Mouse (Mus musculus) mouse embryonic stem cell (cell line): ENCODE measurements around the gene Disp2.

Experiments
- in situ Hi-C, 2 experiments: fragments of 300-500 bp; cut with MboI; formaldehyde crosslinking; loops; 1 replicate in 1 of 2; 3 replicates in 1 of 2; pipeline ENCODE4 v1.14.3; 2019 to 2020; ENCODE audit warnings: low sequenced_read_pairs in 2 of 2, low pct_unique_long_range_greater_than_20kb in 1 of 2, mixed read lengths in 1 of 2; ENCODE audit not compliant: unreplicated experiment in 1 of 2

Disp2 gene

DNA sequence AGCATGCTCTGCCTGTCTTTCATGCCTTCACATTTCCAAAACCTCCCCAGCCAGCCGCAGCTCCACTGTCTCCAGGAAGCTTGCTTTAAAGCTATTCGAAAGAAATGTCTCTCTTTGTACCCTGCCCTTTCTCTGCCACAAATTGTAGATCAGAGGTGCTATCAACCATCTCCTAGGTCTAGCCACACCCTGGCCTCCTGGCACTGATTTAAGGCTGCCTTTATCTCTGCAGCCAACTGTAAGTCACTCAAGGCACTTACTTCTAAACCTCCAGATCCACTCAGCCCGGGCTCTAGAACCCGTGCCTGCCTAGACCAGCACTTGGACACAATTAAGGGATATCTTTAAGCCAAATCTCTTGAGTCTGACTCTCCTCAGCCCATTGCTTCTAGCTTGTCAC is 1.1 kb upstream of the Disp2 start:
- in situ Hi-C loops: no loop called here

DNA sequence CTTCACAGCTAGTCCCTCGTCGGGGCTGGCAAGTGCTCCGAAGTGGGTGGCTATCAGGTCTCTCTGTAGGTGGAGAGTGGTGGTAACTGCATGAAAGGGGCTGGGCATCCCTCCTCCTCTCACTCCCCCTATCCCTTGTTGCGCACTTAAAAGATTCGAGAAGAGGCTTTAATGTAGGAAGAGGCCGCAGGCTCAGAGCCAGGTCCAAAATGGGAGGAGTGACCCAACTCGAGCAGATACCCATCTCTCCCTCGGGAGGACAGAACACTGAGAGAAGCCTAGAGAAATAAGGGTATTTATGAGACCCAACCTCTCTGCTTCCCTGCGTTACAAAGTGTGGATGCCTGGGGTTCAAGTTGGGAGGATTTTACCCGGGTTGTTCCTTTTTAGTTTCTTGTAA is 454 bp upstream of the Disp2 start:
- in situ Hi-C loops: no loop called here

DNA sequence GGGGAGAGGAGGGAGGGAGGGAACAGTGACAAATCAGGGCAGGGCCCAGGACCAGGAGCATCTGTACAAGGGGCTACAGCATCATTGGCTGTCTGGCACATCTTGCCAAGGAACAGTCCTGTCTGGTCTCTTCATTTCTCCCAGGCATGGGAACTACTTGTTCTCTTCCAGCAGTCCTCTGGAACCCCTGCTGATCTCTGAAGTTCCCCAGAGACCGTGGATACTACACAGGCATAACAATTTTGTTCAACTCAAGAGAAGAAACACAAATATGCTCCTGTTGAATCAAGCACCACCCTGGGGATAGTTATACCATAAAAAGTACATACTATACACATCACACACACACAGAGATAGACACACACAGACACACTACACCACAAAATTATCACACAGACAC is 1.6 kb downstream of the Disp2 start:
- in situ Hi-C loops: no loop called here

DNA sequence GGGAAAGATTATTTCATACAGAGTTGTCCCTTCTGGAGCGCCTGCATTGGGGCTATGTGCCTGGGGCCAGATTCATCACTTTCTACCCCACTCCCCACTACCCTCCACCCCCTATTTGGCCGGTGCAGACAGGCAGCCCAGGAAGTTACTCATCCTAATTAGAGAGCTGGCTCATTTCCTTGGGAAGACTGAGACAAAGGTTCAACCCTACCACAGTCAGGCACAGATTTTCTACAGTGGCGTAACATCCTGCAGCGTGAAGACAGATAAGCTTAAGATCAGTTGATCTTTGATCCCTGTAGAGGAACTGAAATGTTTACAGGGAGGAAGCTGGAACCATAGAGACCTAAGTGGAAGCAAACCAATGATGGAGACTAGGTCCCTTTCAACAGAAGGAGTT is 2.8 kb downstream of the Disp2 start:
- in situ Hi-C loops: no loop called here

DNA sequence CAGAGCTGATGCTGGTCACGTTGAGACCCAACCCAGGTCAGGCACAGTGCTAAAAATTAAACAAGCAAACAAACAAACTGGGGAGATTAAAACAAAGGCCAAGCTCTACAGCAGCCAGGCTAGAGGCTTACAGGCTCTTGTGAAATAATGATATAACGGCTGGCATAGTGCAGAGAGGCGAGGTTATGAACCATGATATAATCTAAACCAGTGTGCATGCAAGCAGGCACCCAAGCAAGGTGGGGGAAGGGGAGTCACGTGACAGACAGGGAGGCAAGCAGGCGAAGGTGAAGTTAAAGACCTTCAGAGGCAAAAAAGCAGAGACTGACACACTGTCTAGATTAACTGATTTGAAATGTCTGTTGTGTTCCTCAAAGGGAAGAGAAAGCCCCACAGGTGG is 3.6 kb downstream of the Disp2 start:
- in situ Hi-C loops: no loop called here

DNA sequence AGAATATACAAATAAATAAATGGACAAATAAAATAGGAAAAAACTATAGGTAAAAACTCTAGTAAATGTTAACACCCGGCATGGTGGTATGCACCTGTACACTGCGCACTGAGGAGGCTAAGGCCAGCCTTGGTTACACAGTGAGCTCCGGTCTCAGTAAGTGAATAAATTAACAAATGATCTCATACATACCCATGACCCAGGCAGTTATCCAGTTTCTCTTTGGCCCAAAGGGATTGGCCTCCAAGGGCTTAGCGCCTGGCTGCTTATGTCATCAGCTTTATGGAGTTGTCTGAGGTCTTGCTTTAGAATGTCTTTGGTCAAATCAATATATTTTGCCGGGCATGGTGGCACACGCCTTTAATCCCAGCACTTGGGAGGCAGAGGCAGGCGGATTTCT is 4.1 kb downstream of the Disp2 start:
- in situ Hi-C loops: no loop called here

DNA sequence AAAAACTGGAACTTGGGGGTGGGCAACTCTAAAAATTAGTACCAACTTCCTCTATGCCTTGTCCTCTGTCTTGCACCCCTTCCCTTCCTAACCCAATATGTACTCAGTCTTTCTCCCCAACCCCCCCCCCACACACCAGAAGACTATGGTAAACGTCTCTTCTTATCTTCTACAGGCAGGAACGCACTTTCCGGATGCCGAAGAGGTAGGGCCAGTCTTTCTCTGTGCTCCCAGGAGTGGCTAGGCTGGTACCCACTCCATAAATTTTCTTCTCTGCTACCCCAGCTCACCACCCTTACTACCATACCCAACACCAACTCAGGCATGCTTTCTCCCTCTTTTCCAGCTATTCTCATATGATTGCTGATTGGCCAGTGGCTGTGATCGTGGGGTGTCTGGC is 7.0 kb downstream of the Disp2 start:
- in situ Hi-C loops: no loop called here

DNA sequence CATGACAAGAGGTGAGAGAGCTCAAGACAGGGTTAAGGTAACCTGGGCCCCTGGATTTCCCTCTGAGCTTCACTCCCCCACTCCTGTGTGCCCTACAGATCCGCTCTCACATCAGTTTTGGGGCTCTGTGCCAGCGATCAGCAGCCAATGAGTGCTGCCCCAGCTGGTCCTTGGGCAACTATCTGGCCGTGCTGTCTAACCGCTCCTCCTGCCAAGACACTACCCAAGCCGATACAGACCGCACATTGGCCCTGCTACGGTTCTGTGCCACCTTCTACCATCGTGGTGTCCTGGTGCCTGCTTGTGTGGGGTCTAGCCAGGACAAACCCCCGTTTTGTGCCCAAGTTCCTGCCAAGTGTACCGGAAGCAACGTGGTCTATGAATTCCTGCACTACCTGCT is 10.0 kb downstream of the Disp2 start:
- in situ Hi-C loops: no loop called here

DNA sequence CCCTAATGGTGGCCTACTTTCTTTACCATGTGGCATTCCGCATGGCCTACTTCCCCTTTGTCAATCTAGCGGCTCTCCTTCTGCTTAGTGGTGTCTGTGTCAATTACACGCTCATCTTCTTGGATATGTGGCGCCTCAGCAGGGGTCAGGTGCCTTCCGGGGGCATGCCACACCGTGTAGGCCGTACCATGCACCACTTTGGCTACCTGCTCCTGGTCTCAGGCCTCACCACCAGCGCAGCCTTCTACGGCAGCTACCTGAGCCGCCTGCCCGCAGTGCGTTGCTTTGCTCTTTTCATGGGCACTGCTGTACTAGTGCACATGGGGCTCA is 10.7 kb downstream of the Disp2 start:
- in situ Hi-C loops: no loop called here

DNA sequence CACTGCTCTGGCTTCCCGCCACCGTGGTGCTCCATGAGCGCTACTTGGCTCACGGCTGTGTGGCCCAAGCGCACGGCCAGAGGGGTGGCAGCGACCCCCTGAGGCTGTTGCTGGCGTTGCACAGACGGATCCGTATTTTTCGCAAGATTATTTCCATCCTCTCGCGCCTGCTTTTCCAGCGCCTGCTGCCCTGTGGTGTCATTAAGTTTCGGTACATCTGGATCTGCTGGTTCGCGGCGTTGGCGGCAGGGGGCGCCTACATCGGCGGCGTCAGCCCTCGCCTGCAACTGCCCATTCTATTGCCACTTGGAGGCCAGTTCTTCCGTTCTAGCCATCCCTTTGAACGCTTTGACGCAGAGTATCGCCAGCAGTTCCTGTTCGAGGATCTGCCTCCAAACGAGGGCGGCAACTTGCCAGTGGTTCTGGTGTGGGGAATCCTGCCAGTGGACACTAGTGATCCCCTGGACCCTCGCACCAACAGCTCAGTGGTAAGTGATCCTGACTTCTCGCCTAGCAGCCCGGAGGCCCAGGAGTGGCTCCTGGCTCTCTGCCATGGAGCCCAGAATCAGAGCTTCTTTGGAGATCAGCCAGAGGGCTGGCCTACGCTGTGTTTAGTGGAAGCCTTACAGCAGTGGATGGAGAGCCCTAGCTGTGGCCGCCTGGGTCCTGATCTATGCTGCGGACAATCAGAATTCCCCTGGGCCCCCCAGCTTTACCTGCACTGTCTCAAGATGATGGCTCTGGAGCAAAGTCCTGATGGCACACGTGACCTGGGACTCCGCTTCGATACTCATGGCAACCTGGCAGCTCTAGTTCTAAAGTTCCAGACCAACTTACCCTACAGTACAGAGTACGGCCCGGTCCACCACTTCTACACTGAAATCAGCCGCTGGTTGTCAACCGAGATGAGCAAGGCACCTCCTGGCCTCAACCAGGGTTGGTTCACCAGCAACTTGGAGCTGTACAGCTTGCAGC is 11.3 kb downstream of the Disp2 start:
- in situ Hi-C loops: no loop called here

DNA sequence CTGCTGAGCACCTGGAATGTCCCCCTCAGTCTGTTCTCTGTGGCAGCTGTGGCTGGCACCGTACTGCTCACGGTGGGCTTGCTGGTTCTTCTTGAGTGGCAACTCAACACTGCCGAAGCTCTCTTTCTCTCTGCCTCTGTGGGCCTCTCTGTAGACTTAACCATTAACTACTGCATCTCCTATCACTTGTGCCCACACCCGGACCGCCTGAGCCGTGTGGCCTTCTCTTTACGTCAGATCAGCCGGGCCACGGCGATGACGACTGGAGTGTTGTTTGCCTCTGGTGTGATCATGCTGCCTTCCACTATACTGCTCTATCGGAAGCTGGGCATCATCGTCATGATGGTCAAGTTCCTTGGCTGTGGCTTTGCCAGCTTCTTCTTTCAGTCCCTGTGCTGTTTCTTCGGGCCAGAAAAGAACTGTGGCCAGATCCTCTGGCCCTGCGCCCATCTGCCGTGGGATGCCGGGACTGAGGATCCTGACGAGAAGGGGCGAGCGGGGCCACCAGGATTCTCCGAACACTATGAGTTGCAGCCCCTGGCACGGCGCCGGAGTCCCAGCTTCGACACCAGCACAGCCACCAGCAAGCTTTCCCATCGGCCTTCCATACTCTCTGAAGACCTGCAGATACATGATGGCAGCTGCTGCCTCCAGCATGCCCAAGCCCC is 12.2 kb downstream of the Disp2 start:
- in situ Hi-C loops: no loop called here

DNA sequence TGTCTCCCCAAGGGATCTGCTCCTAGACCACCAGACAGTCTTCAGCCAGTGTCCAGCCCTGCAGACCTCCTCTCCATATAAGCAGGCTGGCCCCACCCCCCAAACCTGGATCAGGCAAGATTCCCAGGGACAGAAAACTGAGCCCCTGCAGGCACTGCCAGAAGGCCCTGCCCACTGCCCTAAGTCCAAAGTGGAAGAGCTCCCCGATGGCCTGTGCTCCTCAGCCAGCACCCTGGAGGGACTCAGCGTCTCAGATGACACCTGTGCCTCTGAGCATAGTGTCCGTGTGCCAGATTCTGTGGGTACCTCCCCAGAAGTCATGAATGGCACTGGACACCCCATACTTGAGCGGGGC is 12.7 kb downstream of the Disp2 start:
- in situ Hi-C loops: no loop called here

DNA sequence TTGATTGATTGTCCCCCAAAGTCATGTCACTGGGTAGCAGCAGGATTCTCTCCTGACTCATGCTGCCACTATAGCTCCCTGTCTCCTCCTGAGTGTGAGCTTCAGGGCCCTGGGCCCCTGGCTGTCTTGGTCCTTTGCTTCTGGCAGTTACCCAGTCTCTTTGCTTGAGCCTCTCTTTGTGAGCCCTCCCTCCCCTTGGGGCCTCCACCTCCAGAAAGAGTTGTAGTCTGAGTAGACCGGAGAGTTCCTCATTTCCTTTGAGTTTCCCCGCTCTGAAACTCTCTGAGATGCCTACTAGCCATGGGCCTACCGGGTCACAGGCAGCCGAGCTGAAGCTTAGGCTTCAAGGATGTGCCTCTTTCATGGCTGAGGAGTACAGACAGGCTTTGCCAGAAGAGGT is 14.1 kb downstream of the Disp2 start:
- in situ Hi-C loops: no loop called here

DNA sequence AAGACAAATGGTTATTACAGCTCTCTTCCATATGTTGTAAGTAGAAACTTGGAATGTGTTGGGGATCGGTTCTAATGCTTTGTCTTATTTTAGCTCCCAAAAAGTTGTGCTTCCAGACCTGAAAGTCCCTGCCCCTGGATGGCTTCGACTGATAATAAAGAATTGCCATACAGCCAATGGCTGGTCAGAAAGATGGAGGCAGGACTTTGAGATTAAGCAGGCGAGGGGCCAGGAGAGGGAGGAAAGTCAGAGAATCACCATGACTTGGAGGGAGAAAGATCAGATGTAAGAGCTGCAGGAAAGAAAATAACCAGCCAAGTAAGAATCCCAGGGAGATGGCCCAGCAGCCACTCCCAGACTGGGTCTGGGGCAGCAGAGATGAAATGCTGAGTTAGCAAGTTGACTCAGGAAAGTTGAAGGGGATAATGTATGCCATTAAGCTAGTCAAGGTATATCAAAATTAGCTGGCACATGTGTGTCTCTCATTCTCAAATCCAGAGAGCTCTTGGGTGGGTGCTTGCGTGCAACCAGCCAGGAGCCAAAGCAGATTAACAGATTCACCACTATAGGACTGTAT is 23.1 kb downstream of the Disp2 start:
- in situ Hi-C loops: no loop called here

DNA sequence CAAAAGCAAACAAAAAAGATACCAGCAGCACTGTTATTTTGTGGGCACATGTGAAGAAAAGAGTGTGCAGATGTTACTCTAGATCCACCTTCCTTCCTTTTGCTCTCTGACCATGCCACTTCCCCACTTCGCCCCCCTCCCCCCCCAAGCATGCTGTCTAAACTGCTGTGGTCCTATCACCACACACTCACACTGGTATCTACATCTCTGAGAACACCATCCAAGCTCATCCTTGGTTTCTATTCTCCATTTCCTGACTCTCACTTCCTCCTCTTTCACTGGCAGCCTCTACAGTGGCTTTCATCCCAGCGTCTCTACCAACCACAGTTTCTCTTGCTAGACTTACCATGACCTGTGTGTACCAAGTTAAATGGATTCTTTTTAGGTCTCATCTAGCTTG is 25.0 kb downstream of the Disp2 start:
- in situ Hi-C loops: no loop called here

DNA sequence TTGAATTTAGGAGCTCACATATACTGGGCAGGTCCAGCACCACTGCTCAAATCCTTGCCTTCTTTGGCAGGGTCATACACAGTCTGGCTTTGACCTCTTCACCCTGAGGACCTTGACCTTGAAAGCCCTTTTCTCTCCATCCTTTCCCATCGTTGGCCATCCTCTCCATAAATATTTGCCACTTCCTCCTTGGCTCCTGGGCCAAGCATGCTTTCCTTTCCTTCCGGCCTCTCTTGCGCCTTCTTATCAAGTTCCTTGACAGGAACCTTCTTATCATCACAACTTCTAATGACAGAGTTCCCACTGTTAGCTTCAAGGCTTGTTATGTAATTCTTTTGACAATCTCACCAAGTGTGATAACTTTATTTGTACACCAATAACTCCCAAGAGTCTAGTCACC is 25.6 kb downstream of the Disp2 start:
- in situ Hi-C loops: no loop called here

DNA sequence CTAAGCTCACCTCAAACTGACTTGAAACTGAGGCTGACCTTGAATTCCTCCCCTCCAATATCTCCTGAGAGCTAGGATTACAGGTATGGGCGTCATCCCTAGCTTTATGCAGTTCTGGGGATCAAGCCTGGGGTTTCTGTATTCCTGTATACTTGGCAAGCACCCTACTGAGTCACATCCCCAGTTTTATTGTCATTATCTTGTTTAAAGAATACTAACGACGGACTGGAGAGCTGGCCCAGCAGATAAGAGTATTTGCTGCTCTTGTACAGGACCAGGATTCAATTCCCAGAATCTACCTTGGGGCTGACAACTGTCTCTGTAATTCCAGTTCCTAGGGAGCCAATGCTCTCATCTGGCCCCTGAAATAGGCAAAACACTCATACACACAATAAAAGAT is 26.2 kb downstream of the Disp2 start:
- in situ Hi-C loops: no loop called here

DNA sequence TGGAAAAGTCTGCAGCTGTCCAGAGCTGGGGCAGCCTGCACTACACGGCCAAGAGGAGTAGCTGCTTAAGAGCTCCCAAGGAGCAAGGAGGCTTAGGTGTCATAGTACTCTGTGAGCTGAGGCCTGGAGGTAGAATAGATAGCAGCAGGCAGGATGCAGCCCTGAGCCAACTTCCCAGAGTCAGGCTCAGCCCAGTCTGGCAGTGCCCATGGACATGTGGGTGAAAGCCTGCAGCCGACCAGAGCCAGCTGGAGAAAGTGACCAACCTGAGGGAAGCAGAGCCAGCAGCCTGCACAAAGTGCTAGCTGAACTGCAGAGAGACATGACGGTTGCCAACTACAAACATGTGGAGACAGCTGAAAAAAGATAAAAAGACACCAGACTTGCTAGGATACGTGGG is 27.3 kb downstream of the Disp2 start:
- in situ Hi-C loops: no loop called here

DNA sequence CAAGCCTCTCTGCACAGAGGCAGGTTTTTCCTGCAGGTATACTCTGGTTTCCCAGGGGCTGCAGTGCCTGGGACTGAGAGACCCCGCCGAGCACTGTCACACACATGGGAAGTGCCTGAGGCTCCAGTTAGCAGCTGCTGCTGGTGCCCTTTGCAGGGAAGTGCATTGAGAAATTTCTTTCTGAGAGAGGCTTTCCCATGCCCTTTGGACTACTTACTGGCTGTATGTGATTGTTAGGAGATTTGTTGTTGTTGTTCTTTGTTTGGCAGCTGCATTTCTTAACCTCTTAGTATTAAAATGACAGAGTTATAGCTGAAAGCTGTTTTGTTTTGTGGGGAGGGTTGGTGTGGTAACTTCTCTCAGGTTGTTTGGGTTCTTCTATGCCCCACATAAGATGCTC is 31.3 kb downstream of the Disp2 start:
- in situ Hi-C loops: no loop called here

DNA sequence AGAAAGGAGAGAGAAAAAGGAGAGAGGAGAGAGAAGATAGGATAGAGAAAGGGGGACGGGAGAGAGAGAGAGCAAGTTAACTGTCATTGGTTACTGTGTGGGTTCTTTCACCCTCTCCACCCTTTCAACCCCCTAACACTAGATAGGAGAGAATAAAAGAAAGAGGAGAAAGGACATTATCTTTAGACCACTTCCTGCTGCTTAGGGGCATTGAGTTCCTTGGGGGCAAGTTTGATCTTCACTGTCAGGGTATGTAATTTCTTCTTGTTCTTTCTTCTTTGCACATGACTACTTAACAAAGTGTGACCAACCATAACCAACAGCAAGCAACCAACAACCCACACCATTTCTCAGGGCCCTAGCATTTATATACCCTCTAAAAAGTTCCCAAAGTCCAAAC is 33.2 kb downstream of the Disp2 start:
- in situ Hi-C loops: no loop called here
